Mouse (Mus musculus): ENCODE measurements around the gene Klhl3. TPM values are rescaled to one million over a fixed set of nuclear protein-coding genes. Genes with fewer than 3 reads are reported as not detected.

Gene Klhl3
- total RNA-seq, 2 experiments from 2014 or later, result 3.7 to 4.1 TPM

DNA sequence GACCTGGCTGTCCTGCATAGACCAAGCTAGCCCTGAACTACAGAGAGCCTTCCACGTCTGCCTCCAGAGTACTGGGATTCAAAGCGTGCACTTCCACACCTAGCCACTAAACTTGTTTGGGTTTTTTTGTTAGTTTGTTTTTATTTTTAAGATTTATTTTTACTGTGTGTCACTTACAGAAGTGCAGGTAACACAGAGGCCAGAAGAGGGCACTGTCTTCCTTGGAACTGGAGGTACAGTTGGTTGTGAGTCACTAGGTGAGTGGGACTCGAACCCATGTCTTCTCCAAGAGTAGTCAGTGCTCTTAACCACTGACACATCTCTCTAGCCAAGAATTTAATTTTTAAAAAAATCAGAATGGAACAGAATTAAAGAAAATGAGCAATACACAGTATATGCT lies 78.4 kb downstream of the Klhl3 start:
- intact Hi-C loops (cut with DNase I), result loop anchor here (1.0 kb wide), 2 partner anchors 31 to 77 kb away; no protein-coding TSS in a partner anchor
- no peak for DNase-seq

DNA sequence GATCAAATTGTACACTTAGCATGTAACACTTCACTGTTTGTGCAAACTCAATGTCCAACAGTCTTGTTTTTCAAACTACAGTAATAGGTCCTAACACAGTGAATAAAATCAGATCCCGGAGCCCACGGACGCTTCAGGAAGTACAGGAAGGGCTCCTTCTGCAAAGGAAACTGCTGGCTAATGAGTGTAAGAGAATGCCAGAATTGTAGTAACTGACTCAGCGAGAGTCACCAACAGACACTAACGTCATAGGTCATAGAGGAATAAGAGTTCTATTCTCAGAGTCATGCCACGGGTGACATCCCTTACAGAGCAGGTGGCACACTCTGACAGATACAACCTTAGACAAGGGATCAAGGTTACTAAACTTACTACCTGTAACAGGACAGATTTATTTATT lies 78.9 kb downstream of the Klhl3 start:
- intact Hi-C loops (cut with DNase I), result loop anchor here (1.0 kb wide), 1 partner anchor 32 kb away; no protein-coding TSS in a partner anchor
- DNase-seq, result no peak

DNA sequence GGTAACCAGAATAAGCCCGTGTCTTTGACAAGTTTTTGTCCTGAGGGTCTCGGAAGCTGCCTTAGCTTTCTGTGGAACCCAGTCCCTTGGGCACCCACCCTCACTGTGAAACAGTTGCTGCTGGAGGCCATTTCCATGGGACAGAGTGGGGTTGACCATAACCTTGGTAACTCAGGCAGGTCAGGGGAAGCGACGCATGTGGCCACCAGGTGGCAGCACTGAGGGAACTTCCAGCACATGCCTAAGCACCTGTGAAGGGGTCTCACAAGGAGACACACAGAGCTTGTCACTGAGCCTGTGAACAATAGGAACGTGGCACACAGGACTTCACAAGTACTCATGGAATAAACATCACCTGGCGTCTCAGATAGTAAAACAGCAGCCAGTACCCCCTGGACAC lies 81.6 kb downstream of the Klhl3 start:
- intact Hi-C loops (cut with DNase I), result loop anchor here (1.0 kb wide), 1 partner anchor 86 kb away; no protein-coding TSS in a partner anchor
- DNase-seq, result peak; percentile 79 to 83

GRCm38 (mm10) chr13:58027115-58027514 lies 86.3 kb downstream of the Klhl3 start:
- intact Hi-C loops (cut with DNase I), result no loop called here
- DNase-seq, result no peak

DNA sequence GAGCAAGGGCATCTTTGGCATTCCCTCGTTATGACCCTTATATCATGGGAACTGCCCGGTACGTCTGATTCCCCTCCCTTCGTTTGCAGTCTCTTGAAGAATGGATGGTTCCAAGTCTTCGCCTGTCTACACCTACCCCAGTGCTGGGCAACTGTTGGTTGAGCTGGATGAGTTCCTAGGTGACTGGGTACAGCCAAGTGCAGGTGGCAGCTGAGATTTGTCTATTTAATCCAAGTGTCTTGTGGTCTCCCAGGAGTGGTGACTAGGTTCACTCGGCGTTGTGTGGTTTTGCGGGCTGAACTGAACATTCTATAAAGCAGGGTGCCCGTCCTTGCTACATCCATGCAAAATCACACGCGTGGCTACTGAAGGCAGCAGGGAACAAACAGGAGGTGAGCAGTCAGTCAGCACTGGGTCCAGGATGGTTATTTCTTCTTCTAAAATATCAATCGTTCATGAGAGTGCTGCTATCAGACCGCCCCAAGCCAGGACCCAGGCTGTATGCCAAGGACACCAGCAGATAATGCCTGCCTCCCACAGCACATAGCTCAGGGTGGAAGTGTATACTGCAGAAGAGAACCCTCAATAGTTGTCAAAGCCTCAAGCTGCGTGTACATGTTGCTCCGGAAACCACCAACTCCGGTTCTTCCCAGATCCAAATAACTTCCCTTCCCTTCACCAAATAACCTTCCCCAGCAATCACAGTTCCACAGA lies 87.5 kb downstream of the Klhl3 start:
- intact Hi-C loops (cut with DNase I), result no loop called here
- DNase-seq, result no peak

GRCm38 (mm10) chr13:58023726-58024453 lies 89.5 kb downstream of the Klhl3 start:
- intact Hi-C loops (cut with DNase I), result no loop called here
- no peak for DNase-seq

DNA sequence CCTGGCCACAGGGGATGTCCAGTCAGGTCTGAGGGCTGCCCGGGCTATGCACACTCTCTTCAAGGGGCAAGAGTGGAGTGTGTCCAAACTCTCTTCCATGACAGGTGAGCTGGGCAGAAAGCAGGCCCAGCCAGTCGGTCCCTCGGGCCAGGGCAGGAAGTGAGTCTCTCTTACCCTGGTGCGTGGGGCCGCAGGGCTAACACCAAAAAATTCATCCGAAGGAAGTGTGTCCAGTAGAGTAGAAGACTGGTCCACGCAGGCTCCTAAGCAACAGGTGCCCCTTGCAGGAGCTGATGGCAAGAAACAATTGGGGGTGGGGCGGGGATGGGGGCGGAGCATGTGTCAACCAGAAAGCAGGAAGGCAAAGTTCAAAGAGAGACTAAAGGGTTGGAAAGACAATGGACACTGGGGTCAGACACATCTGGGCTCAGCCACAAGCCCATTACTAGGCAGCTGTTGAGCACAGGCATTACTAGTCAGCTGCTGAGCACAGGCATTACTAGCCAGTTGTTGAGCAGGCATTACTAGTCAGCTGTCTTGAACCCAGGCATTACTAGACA lies 90.3 kb downstream of the Klhl3 start:
- intact Hi-C loops (cut with DNase I), result no loop called here
- no peak for DNase-seq

DNA sequence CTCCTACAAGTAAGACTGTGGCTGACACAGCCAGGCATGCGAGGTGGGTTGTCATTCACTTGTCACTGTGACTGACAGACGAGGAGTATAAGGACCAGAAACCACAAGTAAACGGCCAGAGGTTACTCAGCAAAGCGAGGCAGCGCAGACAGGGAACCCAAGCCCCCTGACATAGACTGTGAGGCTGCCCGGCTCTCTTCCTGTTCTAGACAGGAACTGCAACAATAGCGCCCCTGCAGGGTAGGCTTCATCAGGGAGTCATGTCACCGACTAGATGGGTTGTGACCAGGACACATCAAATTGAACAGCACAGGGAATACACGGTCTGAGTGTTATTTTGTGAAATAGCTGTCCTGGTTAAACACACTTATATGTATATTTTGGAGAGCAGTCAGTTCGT lies 93.0 kb downstream of the Klhl3 start:
- DNase-seq, result no peak

DNA sequence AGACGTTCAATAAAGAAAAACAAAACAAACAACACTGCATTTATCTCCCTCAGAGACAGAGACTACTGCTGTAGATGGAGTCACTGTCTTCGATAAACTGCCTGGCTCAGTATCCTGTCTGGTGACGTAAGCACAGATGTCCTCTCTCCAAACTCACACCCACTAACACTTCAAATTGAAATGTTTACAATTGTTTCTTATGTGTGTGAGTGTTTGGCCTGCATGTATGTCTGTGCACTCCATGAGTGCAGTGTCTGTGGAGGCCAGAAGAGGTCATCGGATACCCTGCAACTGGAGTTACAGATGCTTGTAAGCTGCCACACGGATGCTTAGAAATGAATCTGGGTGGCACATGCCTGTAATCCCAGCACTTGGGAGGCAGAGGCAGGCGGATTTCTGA lies 96.1 kb downstream of the Klhl3 start:
- intact Hi-C loops (cut with DNase I), result loop anchor here (10.0 kb wide), 1 partner anchor 368 kb away; the partner anchor contains the start of gene 2210016F16Rik
- no peak for DNase-seq

More for the DNA sequence above, 93.0 kb downstream of the Klhl3 start:
- intact Hi-C loops (cut with DNase I), result no loop called here

- peak; percentile 62 to 74 for DNase-seq
- intact Hi-C loops (cut with DNase I), result loop anchor here (2.0 to 10.0 kb wide), 3 partner anchors 105 to 373 kb away; partner anchors contain the start of gene 2210016F16Rik
Observed at GRCm38 (mm10) chr13:58012067-58012925, 101.1 kb downstream of the Klhl3 start.

DNA sequence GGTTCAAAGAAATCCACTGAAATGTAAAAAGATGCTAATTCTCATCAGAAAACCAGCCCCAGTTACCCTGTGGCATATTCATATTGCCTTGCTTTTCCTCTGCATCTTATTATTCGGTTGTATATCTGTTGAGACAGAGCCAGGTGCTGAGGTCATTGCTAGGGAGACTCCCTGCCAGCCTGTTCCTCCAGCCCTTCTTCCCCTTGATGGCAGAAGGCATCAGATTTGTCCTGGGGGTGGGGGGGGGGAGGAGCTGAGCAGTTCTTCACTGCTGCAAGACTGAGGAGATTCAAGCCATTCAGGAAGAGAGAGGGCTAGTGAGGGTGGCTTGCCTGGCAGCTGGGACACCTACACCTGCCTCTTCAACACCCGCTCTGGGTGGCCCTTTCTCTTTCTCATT lies 101.9 kb downstream of the Klhl3 start:
- intact Hi-C loops (cut with DNase I), result loop anchor here (10.0 kb wide), 1 partner anchor 373 kb away; the partner anchor contains the start of gene 2210016F16Rik
- DNase-seq, result no peak

GRCm38 (mm10) chr13:58010416-58010815 lies 103.0 kb downstream of the Klhl3 start:
- no peak for DNase-seq
- intact Hi-C loops (cut with DNase I), result loop anchor here (10.0 kb wide), 1 partner anchor 374 kb away; the partner anchor contains the start of gene 2210016F16Rik

GRCm38 (mm10) chr13:58009275-58009674 lies 104.1 kb downstream of the Klhl3 start:
- no peak for DNase-seq
- intact Hi-C loops (cut with DNase I), result no loop called here

DNA sequence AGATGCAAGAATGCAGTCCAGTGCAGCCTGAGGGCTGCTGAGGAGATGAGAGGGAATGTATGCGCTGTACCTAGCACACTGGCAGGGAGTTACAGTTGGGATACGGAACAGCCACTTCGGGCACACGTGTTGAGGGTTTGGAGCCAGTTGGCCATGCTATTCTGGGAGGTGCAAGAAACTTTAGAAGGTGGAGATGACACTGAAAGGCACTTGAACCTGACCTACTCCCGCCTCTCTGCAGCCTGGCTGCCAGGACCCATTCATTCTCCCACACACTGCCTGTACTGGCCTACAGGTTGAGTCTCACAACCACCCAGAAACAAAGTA lies 105.4 kb downstream of the Klhl3 start:
- DNase-seq, result peak in 1 of 2 experiments; percentile 28
- intact Hi-C loops (cut with DNase I), result no loop called here

DNA sequence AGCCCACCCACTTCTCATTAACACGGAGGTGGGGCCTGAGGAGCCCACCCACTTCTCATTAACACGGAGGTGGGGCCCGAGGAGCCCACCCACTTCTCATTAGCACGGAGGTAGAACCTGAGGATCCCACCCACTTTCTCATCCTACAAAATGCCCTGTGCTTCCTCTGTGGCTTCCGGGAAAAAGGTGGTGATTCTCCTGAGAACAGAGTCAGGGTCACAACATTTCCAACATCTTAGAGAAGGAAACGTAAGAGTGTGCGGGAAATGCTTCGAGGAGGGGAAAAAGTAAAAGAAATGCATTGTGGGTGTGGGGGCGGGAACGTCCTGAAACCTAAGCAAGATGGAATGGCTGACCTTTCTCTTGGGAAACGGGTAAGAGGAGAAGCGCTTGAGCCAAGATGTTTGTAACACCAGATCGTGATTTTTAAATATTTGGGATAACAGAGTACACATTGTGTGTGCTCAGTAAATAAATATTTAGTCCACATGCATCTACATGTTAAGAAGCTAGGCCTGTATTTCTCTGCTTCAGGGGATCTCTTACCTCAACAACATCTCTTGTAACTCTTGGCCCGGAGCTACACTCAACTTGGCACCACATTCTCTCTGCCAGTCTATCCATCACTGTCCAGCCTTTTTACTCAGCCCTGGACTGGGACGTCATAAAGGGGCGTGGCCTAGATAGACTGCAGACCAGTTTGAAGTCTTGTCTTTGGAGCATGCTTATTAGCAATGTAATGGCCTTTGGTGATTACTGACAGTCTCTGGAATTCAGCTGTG lies 105.9 kb downstream of the Klhl3 start:
- peak in 1 of 2 experiments; percentile 31 for DNase-seq
- intact Hi-C loops (cut with DNase I), result no loop called here

GRCm38 (mm10) chr13:58001792-58002191 lies 111.6 kb downstream of the Klhl3 start:
- no peak for DNase-seq
- intact Hi-C loops (cut with DNase I), result no loop called here

- no peak for DNase-seq
- intact Hi-C loops (cut with DNase I), result no loop called here
Observed at GRCm38 (mm10) chr13:57996536-57996935, 116.9 kb downstream of the Klhl3 start.

- intact Hi-C loops (cut with DNase I), result no loop called here
- no peak for DNase-seq
Observed at GRCm38 (mm10) chr13:57995864-57996263, 117.5 kb downstream of the Klhl3 start.

GRCm38 (mm10) chr13:57984637-57985036 lies 128.8 kb downstream of the Klhl3 start:
- DNase-seq, result no peak
- intact Hi-C loops (cut with DNase I), result no loop called here

DNA sequence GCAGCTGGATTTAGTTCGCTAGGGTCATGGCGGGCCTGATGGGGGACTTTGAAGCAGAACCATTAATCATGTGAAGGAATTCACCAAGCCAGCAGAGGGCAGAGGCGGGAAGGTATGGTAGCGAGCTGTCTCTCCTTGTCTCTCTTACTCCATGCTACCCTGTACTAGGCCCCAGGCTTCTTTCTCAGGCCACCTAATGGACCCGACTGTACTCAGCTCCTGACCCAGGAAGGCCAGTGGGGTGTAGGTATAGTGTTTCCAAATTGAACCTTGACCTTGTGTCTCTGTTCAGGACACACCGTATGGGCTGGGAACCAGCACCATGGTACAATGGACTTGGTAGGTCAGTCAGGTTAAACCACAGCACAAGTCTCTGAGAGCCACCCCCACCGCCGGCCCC lies 129.2 kb downstream of the Klhl3 start:
- intact Hi-C loops (cut with DNase I), result no loop called here
- no peak for DNase-seq

All from heart, postnatal 14 days (tissue).